Mouse (Mus musculus) ES-E14 (cell line): ENCODE measurements around the gene Ces2h. TPM values are rescaled to one million over a fixed set of nuclear protein-coding genes. Genes with fewer than 3 reads are reported as not detected.

Experiments
- DNase-seq: peaks from one replicate; pipeline ENCODE4 v3.0.0-alpha.2; 2013; ENCODE audit warnings: low read depth, low spot score
- H3K27ac ChIP-seq: 2 replicates; pipeline ENCODE4 v1.5.1; 2012; ENCODE audit warnings: low read depth, mild to moderate bottlenecking, low read length, moderate library complexity, mixed read lengths; ENCODE audit not compliant: poor library complexity, insufficient read depth, severe bottlenecking
- H3K36me3 ChIP-seq: 2 replicates; pipeline ENCODE4 v1.6.1; 2012; ENCODE audit warnings: mild to moderate bottlenecking, low read length, moderate library complexity, mixed read lengths; ENCODE audit not compliant: control insufficient read depth, poor library complexity, insufficient read depth, severe bottlenecking
- H3K4me1 ChIP-seq, 2 experiments: fragments of 150-350 bp in 1 of 2; sonication (generic) in 1 of 2; 2 replicates each; pipeline ENCODE4 v1.6.1; 2012; ENCODE audit warnings: low read length in 2 of 2, mild to moderate bottlenecking in 1 of 2, mixed read lengths in 1 of 2; ENCODE audit not compliant: control insufficient read depth in 2 of 2, insufficient read depth in 2 of 2, poor library complexity in 1 of 2
- H3K4me3 ChIP-seq, 2 experiments: fragments of 150-350 bp in 1 of 2; sonication (generic) in 1 of 2; 2 replicates each; pipeline ENCODE4 v1.5.1; 2012; ENCODE audit warnings: low read length in 2 of 2, low read depth in 1 of 2, mild to moderate bottlenecking in 1 of 2, mixed read lengths in 1 of 2; ENCODE audit not compliant: insufficient read depth in 1 of 2, poor library complexity in 1 of 2, severe bottlenecking in 1 of 2
- H3K9ac ChIP-seq: 2 replicates; pipeline ENCODE4 v1.6.1; 2012; ENCODE audit warnings: low read depth, mild to moderate bottlenecking, low read length, mixed read lengths; ENCODE audit not compliant: poor library complexity, insufficient read depth, severe bottlenecking
- H3K9me3 ChIP-seq: fragments of 150-350 bp; sonication (generic); 2 replicates; pipeline ENCODE4 v1.6.1; 2012; ENCODE audit warnings: low read depth, mild to moderate bottlenecking, low read length; ENCODE audit not compliant: control insufficient read depth, insufficient read depth
- CHD2 ChIP-seq: IDR thresholded peaks from 2 replicates; pipeline ENCODE4 v1.6.1; 2014; ENCODE audit warnings: mild to moderate bottlenecking, low read depth, low read length, inconsistent platforms
- HCFC1 ChIP-seq: IDR thresholded peaks from 2 replicates; pipeline ENCODE4 v1.6.1; 2012; ENCODE audit warnings: low read length, inconsistent platforms, borderline replicate concordance; ENCODE audit not compliant: insufficient read depth
- MAFK ChIP-seq: IDR thresholded peaks from 2 replicates; pipeline ENCODE4 v1.6.1; 2014; ENCODE audit warnings: mild to moderate bottlenecking, low read depth, low read length, inconsistent platforms; ENCODE audit not compliant: insufficient read depth
- ZC3H11A ChIP-seq: IDR thresholded peaks from 2 replicates; pipeline ENCODE4 v1.6.1; 2012; ENCODE audit warnings: low read depth, mild to moderate bottlenecking, inconsistent platforms, low read length, borderline replicate concordance
- ZNF384 ChIP-seq: IDR thresholded peaks from 2 replicates; pipeline ENCODE4 v1.6.1; 2012; ENCODE audit warnings: low read depth, low read length, inconsistent platforms
- in situ Hi-C, 2 experiments: fragments of 600-800 bp; cut with MboI; formaldehyde crosslinking; loops; one replicate each; pipeline ENCODE4 v1.15.1; 2025; ENCODE audit warnings: low sequenced_read_pairs in 2 of 2, inconsistent platforms in 1 of 2; ENCODE audit not compliant: unreplicated experiment in 2 of 2
- total RNA-seq: library from RNA; depleted of rRNA; stranded (reverse); fragments of 300-350 nt; gene quantifications from 2 replicates; pipeline ENCODE4 v1.2.3, GENCODE M21; 2012

Ces2h gene
- total RNA-seq, 1 experiment = not detected

DNA sequence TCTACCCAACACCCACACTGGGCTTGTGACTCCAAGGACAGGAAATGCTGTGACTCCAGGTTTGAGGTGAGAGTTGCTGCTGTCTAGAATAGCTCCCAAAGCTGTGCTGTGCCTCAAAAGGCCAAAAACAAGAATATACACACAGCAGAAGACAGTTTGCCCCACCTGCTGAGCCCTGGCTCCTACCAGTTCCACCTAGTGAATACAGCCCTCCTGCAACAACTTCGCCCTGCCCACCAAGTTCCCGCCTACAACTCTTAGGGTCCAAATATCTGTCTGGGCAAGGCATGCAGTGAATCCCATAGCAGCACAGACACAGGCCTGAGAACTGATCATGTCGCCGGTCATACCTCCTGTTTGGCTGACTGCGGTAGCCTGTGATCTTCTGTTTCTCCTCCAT is 16.5 kb upstream of the Ces2h start:
- H3K9ac ChIP-seq = no peak overlapping the region
- no peak for TF ChIP-seq CHD2
- no peak for TF ChIP-seq ZNF384
- no peak for TF ChIP-seq ZC3H11A
- TF ChIP-seq MAFK = no peak
- no peak for TF ChIP-seq HCFC1
- no peaks in the 10 kb centered on the region for H3K9me3 ChIP-seq
- no peak for DNase-seq
- no peaks in the 10 kb centered on the region for H3K4me1 ChIP-seq
- H3K4me3 ChIP-seq = no peak overlapping the region
- no peaks in the 10 kb centered on the region for H3K36me3 ChIP-seq
- no peak overlapping the region for H3K27ac ChIP-seq
- in situ Hi-C loops = no loop called here

DNA sequence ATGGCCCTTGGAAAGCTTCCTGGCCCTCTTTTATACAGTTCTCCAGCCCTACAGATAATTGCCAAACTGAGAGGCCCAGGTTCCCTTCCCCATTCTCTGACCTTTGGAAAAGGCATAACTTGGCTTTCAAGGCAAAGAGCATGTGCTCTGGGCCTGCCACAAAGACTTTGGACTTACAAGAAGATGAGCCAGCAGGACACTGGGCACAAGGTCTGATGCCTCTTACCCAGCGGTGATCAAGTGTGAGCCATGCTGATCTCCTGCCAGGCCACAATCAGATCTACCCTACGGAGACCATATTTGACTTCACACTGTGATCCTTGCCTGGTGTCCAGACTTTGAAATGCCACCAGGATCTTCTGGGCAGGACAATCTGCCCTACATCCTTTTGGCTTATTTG is 15.7 kb upstream of the Ces2h start:
- in situ Hi-C loops = no loop called here
- Histone ChIP-seq H3K36me3 (no peaks in the 10 kb centered on the region), H3K9me3 (no peaks in the 10 kb centered on the region), H3K9ac (no peak overlapping the region), H3K4me3 (no peak overlapping the region), H3K27ac (no peak overlapping the region), H3K4me1 (no peaks in the 10 kb centered on the region)
- no peak for TF ChIP-seq MAFK
- no peak for TF ChIP-seq ZNF384
- TF ChIP-seq CHD2 = no peak
- TF ChIP-seq ZC3H11A = no peak
- no peak for TF ChIP-seq HCFC1
- no peak for DNase-seq

DNA sequence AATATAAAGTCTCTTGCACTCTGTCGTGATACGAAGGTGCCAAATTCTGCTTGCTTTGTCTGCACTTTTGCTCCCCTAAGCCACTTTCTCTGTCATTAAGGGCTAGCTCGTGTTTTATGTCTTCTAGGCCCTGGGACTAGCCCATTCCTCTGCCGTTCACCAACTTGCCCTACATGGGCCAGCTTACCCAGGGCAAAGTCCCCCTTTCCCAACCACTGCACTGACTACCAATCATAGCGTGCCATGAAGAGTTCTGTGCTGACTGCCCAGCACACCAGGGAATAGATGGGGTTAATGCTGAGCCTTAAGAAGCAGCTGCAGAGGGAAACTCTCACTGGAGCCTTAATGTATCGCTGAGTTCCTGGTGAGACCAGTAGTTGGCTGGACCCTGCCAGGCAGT is 2.5 kb upstream of the Ces2h start:
- Histone ChIP-seq H3K36me3 (no peaks in the 10 kb centered on the region), H3K9me3 (no peaks in the 10 kb centered on the region), H3K4me3 (no peak overlapping the region), H3K27ac (no peak overlapping the region), H3K4me1 (no peaks in the 10 kb centered on the region), H3K9ac (no peak overlapping the region)
- TF ChIP-seq HCFC1 (no peak), MAFK (no peak), ZC3H11A (no peak), ZNF384 (no peak), CHD2 (no peak)
- no peak for DNase-seq
- in situ Hi-C loops = no loop called here

DNA sequence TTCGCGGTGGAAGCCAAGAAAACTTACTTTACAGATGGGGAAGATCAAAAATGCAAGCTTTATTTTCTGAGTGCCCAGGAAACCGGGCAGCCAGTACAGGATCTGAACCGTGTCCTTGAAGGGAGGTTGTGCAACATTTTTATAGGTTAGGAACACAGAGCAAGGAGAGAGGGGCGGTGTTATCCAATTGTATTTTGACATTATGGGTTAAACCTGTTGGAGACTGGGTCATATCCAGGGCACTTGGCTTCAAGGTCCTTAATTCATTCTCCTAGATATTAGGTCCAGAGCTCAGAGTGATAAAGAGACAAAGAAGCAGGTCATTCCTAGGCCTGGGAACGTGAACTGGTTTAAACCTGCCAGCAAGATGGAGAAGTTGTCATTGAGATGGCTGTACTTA is 1.5 kb upstream of the Ces2h start:
- no peaks in the 10 kb centered on the region for H3K9me3 ChIP-seq
- no peaks in the 10 kb centered on the region for H3K4me1 ChIP-seq
- TF ChIP-seq CHD2 (no peak), ZNF384 (no peak), ZC3H11A (no peak), HCFC1 (no peak), MAFK (no peak)
- H3K27ac ChIP-seq = no peak overlapping the region
- H3K4me3 ChIP-seq = no peak overlapping the region
- H3K9ac ChIP-seq = no peak overlapping the region
- DNase-seq = no peak
- H3K36me3 ChIP-seq = no peaks in the 10 kb centered on the region
- in situ Hi-C loops = no loop called here

DNA sequence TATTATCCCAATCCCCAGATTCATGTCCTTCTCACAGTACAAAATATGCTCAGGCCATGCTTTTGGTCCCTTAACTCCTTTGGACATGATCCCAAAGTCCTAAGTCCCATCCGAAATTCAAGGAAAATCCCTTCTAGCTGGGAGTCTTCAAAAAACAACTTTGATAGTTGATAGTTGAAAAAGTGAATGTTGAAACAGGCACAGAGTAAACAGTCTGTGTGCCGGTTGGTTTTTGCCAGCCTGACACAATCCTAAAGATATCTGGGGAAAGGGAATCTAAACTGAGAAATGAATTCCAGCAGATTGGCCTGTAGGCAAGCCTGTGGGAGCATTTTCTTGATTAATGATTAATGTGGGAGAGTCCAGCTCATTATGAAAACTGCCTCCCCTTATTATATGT is 9.3 kb downstream of the Ces2h start:
- in situ Hi-C loops = no loop called here

More for the DNA sequence above, 9.3 kb downstream of the Ces2h start:
- Histone ChIP-seq H3K9ac (no peak overlapping the region), H3K4me3 (no peak overlapping the region), H3K36me3 (no peaks in the 10 kb centered on the region), H3K4me1 (no peaks in the 10 kb centered on the region), H3K27ac (no peak overlapping the region), H3K9me3 (peaks cover 5% of the 10 kb centered on the region; the same call in 1 of the 2 replicates)
- no peak for DNase-seq
- TF ChIP-seq CHD2 = no peak
- TF ChIP-seq ZC3H11A = no peak
- no peak for TF ChIP-seq ZNF384
- TF ChIP-seq MAFK = no peak
